Mouse (Mus musculus): Measurements from ENCODE around the gene Efna5.

GRCm38 (mm10) chr17:62765165-62765564, 116.0 kb downstream of the Efna5 start:
- TF ChIP-seq CTCF (IDR thresholded peaks at IDR 0.05; ENCODE audit: low read depth, low read length), result no peak
- no peak for TF ChIP-seq POLR2A (IDR thresholded peaks at IDR 0.05; ENCODE audit: insufficient read depth, low read length)
